Mouse (Mus musculus) thymus, postnatal 10 days (tissue): ENCODE results near the gene Trmt10a.

Experiments used
- DNase-seq, 2 experiments: peaks; one replicate each; pipeline ENCODE4 v3.0.0; 2021; ENCODE audit warnings: low spot score in 2 of 2

Trmt10a gene

GRCm38 (mm10) chr3:138197556-138197955 lies 54.3 kb downstream of the Trmt10a start:
- DNase-seq: no peak

DNA sequence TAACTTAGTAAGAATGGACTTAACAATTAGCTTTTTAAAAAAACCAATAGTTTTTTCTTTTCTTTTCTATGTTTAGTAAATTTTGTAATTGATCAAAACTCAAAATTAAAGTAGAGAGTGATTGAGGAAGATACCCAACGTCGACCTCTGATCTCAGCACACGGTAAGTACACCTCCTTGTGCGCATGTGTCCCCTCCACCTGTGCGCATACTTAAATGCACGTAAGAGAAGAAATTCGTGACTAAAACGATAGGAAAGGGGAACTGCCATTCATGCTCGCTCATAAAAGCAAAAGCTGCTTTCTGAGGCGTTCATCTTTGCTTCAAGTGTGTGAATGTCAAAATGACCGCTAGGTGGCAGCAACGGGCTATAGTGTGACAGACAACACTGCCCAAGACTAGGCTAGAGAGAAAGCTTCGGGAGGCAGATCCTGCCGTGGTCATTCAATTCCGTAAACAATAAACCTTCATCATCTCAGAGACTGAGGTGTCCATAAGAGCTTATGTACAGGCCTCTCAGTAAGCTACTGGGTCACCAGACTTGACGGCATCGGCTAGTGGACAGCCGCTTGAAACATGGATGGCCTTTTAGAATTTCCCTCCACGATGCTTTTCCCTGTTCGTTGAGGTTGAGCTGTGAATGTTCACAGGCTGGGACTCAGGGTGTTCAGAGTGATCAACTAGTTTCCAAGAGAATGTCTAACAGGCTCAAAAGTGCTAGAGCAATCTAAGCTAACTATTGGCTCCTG lies 54.9 kb downstream of the Trmt10a start:
- peak; percentile 55 to 85 for DNase-seq

DNA sequence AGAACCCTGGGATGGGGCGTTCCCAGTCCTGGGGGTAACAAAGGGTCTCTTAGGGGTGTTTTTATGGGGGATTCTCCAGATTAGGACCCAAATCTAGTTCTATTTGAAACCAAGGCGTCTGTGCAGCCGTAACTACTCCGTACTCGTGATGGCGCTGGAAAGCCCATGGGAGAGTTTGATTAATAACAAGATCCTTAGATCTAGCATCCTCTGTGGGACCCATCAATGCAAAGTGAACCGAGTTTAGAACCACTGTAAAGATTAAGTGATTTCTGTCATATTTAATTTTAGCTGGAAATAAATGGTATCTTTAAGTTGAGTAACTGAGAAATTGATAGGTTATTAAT lies 55.4 kb downstream of the Trmt10a start:
- DNase-seq: no peak

- DNase-seq: no peak
Measured at GRCm38 (mm10) chr3:138208821-138209220, 65.6 kb downstream of the Trmt10a start.
